Mouse (Mus musculus): ENCODE measurements at regions not wholly inside any gene's neighbourhood (a gene's known extent, or its start where the extent isn't known, plus 50 kb on each side); places are given as distances from the start of the nearest gene placed in this dataset.

DNA sequence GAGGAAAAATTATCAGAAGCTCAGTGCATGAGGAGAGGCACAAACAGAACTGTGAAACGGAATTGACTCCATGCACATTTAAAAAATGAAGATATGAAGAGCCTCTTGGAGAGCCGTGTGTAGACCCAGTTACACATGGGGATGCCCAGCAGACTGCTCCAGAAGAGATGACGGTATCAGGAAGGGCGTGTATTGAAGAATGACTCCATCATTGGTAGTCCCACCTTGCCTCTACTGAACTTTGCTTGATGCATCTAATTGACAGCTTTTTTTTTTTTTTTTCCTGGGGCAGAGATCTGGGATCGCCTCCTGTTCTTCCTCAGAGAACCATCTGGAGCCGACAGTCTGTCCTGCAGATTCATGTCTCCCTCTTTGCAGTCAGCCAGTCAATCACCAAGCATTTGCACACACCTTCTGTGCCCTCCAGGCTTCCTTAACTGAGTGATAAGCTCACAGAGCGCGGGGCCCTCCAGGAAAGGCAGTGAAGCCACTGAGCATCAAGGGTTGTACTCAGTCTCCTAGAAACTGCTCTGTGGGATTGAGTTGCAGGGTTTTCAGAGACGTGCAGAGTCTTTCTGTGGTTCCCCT, 57.6 kb upstream of the D1Pas1 start:
- H3K9me3 ChIP-seq (replicated peaks) = no peaks in the 10 kb centered on the region
- peak; percentile 61 for ATAC-seq
- no peak overlapping the region for H3K9ac ChIP-seq
- H3K27me3 ChIP-seq = no peaks in the 10 kb centered on the region; the same call in 1 of the 2 replicates
- no peak overlapping the region for H3K4me3 ChIP-seq
- no peak overlapping the region for H3K27ac ChIP-seq
- 68% methylated on average over 9 of the region's 9 CpGs for WGBS
- peak overlapping the region; percentile 7; the same call in 1 of the 2 replicates for H3K4me2 ChIP-seq
- H3K36me3 ChIP-seq (ENCODE audit: poor library complexity, severe bottlenecking) = no peaks in the 10 kb centered on the region
- H3K4me1 ChIP-seq = peaks cover 17% of the 10 kb centered on the region

DNA sequence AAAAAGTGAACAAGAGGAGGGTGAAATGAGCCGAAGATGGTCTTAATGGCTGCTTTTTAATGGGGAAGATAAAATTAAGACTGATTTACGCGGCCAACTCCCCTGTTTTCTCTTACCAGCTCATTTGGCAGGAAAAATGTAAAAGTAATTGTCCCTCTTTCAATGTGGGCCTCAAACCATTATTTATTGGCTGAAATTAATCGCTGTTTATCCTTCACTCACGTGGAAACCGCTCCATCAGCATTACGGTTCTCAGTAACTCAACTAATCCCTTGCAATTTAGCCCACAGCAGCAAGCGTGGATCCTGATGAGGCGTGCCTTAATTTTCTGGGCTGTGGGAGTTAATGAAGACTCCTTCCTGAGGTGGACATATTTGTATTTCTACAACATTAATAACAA, 58.1 kb upstream of the D1Pas1 start:
- Histone ChIP-seq H3K36me3 (ENCODE audit: poor library complexity, severe bottlenecking) (no peaks in the 10 kb centered on the region), H3K4me3 (no peak overlapping the region), H3K9ac (no peak overlapping the region), H3K27ac (no peak overlapping the region), H3K4me2 (peak overlapping the region; percentile 7; the same call in 1 of the 2 replicates), H3K9me3 (replicated peaks) (no peaks in the 10 kb centered on the region), H3K4me1 (peaks cover 17% of the 10 kb centered on the region), H3K27me3 (no peaks in the 10 kb centered on the region; the same call in 1 of the 2 replicates)
- 27% methylated on average over 9 of the region's 9 CpGs for WGBS
- ATAC-seq = peak; percentile 51

DNA sequence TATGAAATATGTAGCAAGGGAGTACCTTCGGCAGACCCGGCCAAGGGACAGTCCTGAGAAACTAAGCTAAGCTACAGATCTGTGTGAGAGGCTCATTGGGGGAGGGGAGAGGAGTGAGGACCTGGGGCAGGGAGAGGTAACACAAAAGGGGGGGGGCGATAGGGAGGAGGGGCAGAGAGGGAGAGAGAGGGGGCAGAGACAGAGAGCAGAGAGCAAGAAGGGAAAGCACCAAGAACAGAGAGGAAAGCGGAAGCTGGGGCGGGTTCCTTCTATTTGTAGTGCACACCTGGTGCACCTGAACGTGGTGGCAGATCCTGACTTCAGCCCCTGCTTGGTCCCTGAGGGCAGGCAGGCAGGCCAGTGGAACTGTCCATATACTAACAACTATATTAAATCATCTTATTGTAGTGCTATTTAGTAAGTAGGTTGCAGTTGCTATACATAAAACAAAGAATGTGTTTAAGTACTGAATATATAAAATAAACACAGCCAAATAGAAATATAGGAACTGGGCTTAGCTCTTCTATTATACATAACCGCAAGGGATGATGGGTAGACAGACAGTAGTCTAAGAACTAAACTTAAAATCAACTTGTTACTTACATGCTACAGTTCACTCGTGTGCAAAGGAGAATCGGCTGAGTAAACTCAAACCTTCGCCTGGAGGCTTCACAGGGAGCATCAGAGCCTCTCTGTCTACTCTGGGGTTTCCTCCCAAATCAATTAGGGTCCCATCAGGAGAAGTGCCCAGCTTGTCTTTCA, 59.6 kb upstream of the D1Pas1 start:
- no peak for ATAC-seq
- 86% methylated on average over 9 of the region's 10 CpGs for WGBS

DNA sequence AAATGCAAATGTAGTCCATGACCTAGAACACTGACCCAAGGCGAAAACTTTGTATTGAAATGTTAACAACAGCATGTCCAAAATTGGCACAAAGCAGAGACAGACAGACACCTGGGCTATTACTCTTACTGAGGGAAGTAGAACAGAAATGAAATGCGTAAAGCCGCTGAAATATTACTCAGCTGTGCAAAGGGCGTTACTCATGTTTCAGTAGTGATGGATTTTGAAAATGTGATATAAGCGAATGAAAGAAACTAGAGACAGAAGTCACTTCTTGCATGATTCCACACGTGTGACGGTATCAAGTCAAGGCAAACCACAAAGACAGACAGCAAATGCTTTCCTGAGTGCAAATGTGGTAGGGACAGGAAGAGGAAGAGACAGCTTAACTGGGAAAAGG, 61.3 kb upstream of the D1Pas1 start:
- Histone ChIP-seq H3K4me3 (no peak overlapping the region), H3K9ac (no peak overlapping the region), H3K27ac (no peak overlapping the region), H3K9me3 (replicated peaks) (no peaks in the 10 kb centered on the region), H3K4me1 (peaks cover 17% of the 10 kb centered on the region), H3K36me3 (ENCODE audit: poor library complexity, severe bottlenecking) (no peaks in the 10 kb centered on the region), H3K4me2 (no peak overlapping the region), H3K27me3 (no peaks in the 10 kb centered on the region; the same call in 1 of the 2 replicates)
- WGBS = 91% methylated on average over 7 of the region's 7 CpGs
- no peak for ATAC-seq

More for the DNA sequence above, 59.6 kb upstream of the D1Pas1 start:
- H3K9ac ChIP-seq = no peak overlapping the region
- H3K27me3 ChIP-seq = no peaks in the 10 kb centered on the region; the same call in 1 of the 2 replicates
- H3K4me2 ChIP-seq = no peak overlapping the region
- no peak overlapping the region for H3K27ac ChIP-seq
- no peaks in the 10 kb centered on the region for H3K9me3 ChIP-seq (replicated peaks)
- H3K36me3 ChIP-seq (ENCODE audit: poor library complexity, severe bottlenecking) = no peaks in the 10 kb centered on the region
- H3K4me1 ChIP-seq = peaks cover 17% of the 10 kb centered on the region
- H3K4me3 ChIP-seq = no peak overlapping the region

DNA sequence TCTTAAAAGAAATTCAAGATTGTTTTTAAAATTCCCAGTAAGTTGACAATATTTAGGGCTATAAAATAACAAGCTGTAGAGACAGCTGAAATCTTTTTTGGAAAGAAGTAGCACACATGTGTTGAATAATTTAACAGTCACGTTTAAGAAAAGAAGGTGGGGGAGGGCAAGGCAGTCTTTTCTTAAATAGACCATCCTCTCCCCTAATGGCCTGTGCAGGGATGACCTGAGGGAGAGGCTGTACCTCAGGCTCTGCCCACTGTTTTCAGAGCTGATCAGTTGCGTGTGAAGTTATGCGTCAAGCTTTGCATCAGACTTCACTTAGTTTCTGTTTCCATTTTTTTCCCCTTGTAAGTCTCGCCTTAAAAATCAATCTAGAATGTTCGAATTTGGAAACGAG, 65.7 kb upstream of the D1Pas1 start:
- no peaks in the 10 kb centered on the region for H3K36me3 ChIP-seq (ENCODE audit: poor library complexity, severe bottlenecking)
- no peaks in the 10 kb centered on the region for H3K9me3 ChIP-seq (replicated peaks)
- H3K27me3 ChIP-seq = no peaks in the 10 kb centered on the region
- no peak overlapping the region for H3K4me3 ChIP-seq
- 83% methylated on average over 6 of the region's 6 CpGs for WGBS
- no peak overlapping the region for H3K9ac ChIP-seq
- H3K4me2 ChIP-seq = no peak overlapping the region
- no peak for ATAC-seq
- no peak overlapping the region for H3K27ac ChIP-seq
- H3K4me1 ChIP-seq = no peaks in the 10 kb centered on the region

DNA sequence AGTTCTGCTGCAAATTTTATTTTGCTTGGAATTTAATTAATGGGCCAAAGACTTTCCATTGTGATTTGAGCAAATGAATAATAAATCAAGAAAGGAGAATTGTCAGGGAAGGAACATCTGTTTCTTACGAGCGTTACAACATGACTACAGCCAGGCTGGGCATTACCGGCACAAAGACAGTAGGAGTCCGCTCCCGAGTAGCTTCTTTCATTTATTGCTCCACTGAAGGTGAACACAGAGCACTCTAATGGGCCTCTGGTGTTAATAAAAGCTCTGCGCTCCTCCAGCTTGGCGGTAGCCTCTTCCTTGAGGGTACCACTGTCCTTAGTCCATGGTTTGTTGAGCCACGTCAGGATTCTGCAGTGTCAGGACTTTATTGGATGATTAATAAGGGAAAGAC, 69.0 kb upstream of the D1Pas1 start:
- H3K4me2 ChIP-seq = no peak overlapping the region
- no peaks in the 10 kb centered on the region for H3K9me3 ChIP-seq (replicated peaks)
- no peak overlapping the region for H3K4me3 ChIP-seq
- no peak overlapping the region for H3K27ac ChIP-seq
- H3K36me3 ChIP-seq (ENCODE audit: poor library complexity, severe bottlenecking) = no peaks in the 10 kb centered on the region
- no peak overlapping the region for H3K9ac ChIP-seq
- 68% methylated on average over 8 of the region's 8 CpGs for WGBS
- H3K27me3 ChIP-seq = no peaks in the 10 kb centered on the region
- ATAC-seq = no peak
- H3K4me1 ChIP-seq = no peaks in the 10 kb centered on the region

DNA sequence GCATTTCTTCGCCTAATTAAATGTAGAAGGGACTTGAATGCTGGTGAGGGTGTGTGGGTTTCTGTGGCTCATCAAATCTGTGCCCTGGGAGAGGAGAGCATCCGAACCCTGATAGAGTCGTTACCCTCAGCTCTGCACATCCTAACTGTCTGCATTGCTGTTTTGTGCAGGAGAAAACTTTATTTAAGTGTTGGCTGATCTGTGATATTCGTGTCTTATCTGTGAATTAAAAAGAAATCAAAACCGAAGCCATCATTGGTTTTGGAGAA, 77.7 kb upstream of the D1Pas1 start:
- Histone ChIP-seq H3K9me3 (replicated peaks) (0 out of 2 replicates have a peak, but pooled peaks cover 6% of the 10 kb centered on the region), H3K27me3 (no peaks in the 10 kb centered on the region; the same call in 1 of the 2 replicates), H3K27ac (0 out of 2 replicates have a peak overlapping the region, but pooled peaks have one; percentile 69), H3K9ac (no peak overlapping the region), H3K4me3 (no peak overlapping the region), H3K36me3 (ENCODE audit: poor library complexity, severe bottlenecking) (no peaks in the 10 kb centered on the region), H3K4me1 (peaks cover 26% of the 10 kb centered on the region), H3K4me2 (no peak overlapping the region)
- ATAC-seq = peak; percentile 39; the same call in 1 of the 2 replicates
- 39% methylated on average over 5 of the region's 5 CpGs for WGBS

DNA sequence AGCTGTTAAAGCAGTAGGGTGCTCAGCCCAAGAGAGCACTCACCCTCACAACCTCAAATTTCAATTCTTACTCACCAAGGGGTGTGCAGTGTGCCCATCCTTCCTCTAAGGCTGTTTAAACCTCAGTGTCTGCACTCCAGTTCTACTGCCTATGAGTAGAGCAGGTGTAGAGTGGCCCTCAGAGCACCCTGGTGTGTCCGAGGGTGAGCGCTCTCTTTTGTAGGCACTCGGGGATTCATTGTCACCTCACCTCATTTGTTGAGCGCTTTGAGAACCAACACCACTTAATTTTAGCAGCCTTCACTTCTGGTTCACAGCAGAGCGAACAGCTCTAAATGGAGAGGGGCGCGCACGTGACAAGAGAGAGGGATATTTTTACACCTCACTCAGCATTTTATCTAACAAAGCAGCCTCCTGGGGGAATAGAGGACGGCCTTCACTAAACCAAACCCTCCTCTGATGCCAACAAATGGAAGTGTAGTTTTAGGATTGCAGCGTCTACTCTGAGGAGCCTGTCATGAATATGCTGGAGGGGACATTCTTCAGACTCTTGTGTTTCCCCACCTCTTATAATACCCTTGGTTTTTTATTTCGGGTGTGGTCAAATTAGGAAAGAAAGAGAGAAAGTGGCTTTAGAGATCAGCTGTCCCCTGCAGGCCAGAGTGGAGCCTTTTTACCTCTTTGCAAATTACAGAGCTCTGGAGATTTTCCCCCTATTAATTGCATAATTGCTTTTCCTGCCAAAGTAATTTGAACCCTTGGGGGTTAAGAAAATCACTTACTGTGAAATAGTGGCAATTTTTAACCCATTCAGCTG, 78.2 kb upstream of the D1Pas1 start:
- no peak overlapping the region for H3K4me3 ChIP-seq
- H3K27me3 ChIP-seq = no peaks in the 10 kb centered on the region; the same call in 1 of the 2 replicates
- 11% methylated on average over 11 of the region's 11 CpGs for WGBS
- H3K4me1 ChIP-seq = peaks cover 26% of the 10 kb centered on the region
- H3K9me3 ChIP-seq (replicated peaks) = 0 out of 2 replicates have a peak, but pooled peaks cover 6% of the 10 kb centered on the region
- peak overlapping the region; percentile 22 for H3K4me2 ChIP-seq
- no peak overlapping the region for H3K9ac ChIP-seq
- no peaks in the 10 kb centered on the region for H3K36me3 ChIP-seq (ENCODE audit: poor library complexity, severe bottlenecking)
- peak overlapping the region; percentile 69 for H3K27ac ChIP-seq
- ATAC-seq = peak; percentile 83

DNA sequence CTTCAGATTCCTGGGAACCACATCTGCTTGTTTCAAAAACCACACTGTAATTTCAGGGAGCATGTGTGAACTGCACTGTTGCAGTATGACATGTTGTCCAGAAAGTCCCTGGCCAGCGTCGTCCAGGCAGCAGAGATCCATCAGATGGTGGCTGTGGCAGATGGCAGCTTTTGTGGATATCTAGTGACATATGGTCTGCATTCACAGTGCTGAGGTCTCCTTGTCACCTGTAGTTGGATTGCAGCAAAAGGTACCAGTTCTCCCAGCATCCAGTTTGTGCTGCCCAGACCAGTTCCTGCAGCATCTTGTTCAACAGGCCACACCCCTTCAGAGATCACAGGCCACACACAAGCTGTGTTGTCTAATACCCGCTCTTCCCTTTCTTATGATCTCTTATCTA, 80.1 kb upstream of the D1Pas1 start:
- Histone ChIP-seq H3K27ac (peak overlapping the region; percentile 44; the same call in 1 of the 2 replicates), H3K9ac (no peak overlapping the region), H3K4me1 (peaks cover 26% of the 10 kb centered on the region), H3K36me3 (ENCODE audit: poor library complexity, severe bottlenecking) (no peaks in the 10 kb centered on the region), H3K27me3 (no peaks in the 10 kb centered on the region; the same call in 1 of the 2 replicates), H3K4me3 (no peak overlapping the region), H3K4me2 (no peak overlapping the region), H3K9me3 (replicated peaks) (0 out of 2 replicates have a peak, but pooled peaks cover 6% of the 10 kb centered on the region)
- WGBS = 60% methylated on average over 3 of the region's 3 CpGs
- ATAC-seq = peak; percentile 59; the same call in 1 of the 2 replicates

DNA sequence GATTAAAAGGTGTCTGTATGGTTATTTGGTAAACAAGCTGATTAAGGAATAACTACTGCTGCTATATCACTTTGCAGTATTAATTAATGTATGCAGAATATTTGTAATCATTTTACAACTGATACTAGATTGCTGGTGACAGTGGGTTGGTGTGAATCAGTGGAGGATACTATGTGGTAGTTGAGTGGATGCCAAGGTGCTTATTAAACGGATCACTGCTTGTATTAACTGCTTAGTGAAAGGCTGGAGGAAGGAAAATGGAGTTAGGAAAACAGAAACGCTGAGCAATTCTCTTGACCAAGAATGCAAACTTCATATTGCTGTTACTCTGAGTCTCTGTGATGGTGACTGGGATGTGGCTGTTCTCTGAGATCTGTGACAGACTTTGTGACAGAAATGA, 86.8 kb upstream of the D1Pas1 start:
- Histone ChIP-seq H3K9me3 (replicated peaks) (no peaks in the 10 kb centered on the region), H3K27ac (no peak overlapping the region), H3K27me3 (no peaks in the 10 kb centered on the region), H3K4me2 (no peak overlapping the region), H3K9ac (no peak overlapping the region), H3K4me1 (0 out of 2 replicates have a peak, but pooled peaks cover 6% of the 10 kb centered on the region), H3K36me3 (ENCODE audit: poor library complexity, severe bottlenecking) (no peaks in the 10 kb centered on the region), H3K4me3 (no peak overlapping the region)
- no peak for ATAC-seq
- WGBS = 52% methylated on average over 2 of the region's 2 CpGs

DNA sequence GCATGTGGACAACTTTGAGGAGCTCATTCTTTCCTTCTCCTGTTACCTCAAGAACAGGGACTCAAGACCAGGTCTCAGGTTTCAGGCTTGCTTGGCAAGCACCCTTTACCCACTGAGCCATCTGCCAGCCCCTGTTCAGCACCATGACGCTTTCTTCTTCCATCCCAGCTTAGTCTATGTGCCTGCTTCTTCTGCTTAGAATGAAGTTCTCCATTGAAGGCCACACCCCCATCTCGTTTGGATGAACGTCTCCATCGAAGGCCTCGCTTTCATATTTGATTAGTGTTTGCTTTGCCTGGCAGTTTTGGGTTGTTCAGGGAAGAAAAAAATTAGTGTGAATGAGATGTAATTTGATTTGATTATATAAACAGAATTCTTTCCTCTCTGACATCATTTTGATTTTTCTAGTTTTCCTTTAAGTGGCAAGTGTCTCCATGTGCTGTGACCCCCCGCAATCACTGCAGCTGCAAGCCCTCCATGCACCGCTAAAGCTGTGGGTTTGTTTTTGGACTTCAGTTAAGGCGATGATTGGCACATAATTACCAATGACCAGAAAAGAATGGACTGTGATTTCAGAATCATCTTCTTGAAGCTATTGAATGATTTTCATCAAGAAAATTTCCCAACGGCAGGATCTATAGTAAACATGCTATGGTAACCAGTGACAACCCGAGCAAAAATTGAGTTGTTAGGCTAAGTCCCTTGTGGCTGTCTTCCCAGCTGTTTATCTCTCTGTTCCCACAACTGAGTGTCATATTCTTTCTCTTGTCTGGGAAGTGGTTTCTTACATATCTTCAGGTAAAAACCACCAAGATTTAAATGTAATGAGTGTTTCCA, 106.4 kb upstream of the D1Pas1 start:
- no peaks in the 10 kb centered on the region for H3K9me3 ChIP-seq (replicated peaks)
- H3K9ac ChIP-seq = no peak overlapping the region
- no peak overlapping the region for H3K27ac ChIP-seq
- no peaks in the 10 kb centered on the region for H3K4me1 ChIP-seq
- H3K4me2 ChIP-seq = no peak overlapping the region
- no peak overlapping the region for H3K4me3 ChIP-seq
- WGBS = 75% methylated on average over 10 of the region's 10 CpGs
- ATAC-seq = peak; percentile 70; the same call in 1 of the 2 replicates
- H3K36me3 ChIP-seq (ENCODE audit: poor library complexity, severe bottlenecking) = no peaks in the 10 kb centered on the region
- H3K27me3 ChIP-seq = no peaks in the 10 kb centered on the region
